Mouse (Mus musculus) megakaryocyte-erythroid progenitor cell, adult 5-6 weeks (primary cell): Measurements from ENCODE around the gene Shf. TPM values are rescaled to one million over a fixed set of nuclear protein-coding genes. Genes with fewer than 3 reads are reported as not detected.
A peak's percentile ranks its signal among the peaks of the same experiment; 100 is the strongest.

Experiments used
- ATAC-seq: replicated peaks from 2 replicates; pipeline ENCODE4 v1.8.0; 2016; ENCODE audit warnings: mild to moderate bottlenecking, inconsistent platforms; ENCODE audit not compliant: severe bottlenecking, poor library complexity, low FRiP score, low TSS enrichment
- total RNA-seq, 2 experiments: library from RNA; stranded (forward) in 1 of 2; stranded (reverse) in 1 of 2; fragments of 200-1000, 215-1000 nt in 1 of 2; fragments of >200 nt in 1 of 2; fragmentation: Nextera tagmentation in 1 of 2; gene quantifications; 2 replicates each; pipeline ENCODE4 v1.2.3; 2014 to 2017

Shf gene
- total RNA-seq, 2 experiments from 2014 or later = 8.7 to 13.8 TPM

DNA sequence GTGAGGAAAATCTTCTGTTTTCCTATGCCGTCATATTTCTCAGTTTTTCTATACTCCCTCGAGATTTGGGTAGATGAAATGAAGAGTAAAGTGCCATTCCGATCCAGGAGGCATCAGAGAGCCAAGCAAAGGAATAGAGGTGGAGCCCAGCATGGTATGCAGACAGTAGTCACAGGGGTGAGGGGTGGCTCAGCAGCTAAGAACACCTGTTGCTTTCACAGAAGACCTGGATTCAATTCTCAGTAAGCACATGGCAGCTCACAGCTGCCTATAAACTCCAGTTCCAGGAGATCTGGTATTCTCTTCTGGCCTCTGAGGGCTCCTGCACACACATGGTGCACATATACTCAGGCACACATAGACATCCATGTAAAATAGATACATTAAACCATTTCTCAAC, 3.1 kb upstream of the Shf start:
- ATAC-seq = no peak

DNA sequence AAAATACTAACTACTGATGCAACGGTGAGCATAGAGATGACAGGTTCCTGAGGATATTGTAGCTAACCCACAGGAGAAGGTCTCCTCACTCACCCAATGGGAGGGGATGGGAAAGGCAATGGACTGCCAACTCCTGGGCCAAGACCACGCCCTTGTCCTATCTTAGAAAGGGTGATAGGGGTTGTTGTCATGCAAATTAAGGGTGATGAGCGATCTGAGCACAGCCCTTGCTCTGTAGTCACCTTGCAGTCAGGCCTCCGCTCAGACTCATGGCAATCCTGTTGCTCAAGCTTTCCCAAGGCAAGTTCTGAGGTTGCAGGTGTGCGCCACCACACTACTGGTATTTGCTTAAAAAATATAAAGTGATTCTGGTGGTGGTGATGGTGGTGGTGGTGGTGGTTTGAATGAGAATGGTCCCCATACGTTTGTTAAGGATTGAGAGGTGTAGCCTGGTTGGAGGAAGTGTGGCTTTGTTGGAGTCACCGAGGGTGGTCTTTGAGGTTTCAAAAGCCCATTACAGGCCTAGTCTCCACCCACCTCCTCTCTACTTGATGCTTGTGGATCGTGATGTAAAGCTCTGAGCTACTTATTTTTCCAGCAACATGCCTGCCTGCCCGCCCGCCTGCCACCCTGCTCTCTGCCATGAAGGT, 1.3 kb upstream of the Shf start:
- no peak for ATAC-seq

DNA sequence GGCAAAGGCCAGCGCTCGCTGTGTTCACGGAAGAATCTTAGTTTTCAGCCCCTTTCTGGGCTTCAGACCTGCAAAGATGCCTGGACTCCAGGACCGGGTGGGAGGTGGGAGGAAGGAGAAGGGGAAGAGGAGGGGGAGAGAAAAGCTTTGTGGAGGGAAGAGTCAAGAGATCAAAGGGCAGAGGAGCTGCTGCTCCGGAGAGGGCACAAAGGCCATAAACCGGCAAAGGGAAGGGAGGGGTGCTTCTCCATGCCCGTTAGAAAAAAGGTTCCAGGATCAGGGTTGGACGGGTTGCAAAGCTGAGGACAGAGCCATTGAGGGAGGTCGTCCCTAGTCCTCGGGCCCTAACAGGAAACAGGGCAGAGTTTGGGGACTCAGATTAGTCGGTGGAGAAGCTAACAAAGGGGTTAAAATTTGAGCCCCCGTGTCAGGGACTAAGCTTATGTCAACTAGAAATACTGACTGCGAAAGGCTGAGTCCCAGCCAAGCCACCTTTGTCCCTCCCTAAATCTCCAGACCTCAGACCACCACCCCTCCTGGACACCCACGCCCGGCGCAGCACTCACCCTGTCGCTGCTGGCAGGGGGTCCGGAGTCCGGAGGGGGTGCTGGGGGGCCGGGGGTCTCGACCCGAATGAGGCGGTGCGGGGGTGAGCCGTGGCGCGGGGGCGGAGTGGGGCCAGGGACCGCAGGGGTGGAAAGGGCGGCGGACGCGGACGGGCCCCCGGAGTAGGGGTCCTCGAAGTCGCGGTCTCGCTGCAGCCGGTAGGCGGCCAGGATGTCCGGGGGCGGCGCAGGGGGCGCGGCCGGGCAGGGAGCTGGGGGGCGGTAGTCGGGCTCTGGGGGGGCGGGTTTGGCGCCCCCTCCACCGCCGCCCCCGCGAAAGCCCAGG, 636 bp downstream of the Shf start:
- no peak for ATAC-seq

DNA sequence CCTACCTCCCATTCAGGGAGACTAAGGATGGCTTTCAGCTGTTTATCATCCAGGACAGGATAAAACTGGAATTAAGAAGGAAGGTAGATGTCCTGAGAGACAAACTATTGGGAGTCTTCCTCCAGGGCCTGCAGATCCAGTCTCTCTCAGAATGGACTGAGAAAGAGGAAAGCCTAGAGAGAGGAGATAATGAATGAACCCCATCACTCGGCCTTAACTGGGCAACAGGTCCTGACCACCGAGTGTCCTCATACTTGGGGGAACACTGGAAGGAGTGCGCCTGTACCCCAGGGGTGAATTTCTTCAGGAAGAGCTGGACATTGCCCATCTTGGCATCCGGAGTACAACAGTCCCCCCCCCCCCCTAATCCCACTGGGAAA, 1.3 kb downstream of the Shf start:
- ATAC-seq = no peak

DNA sequence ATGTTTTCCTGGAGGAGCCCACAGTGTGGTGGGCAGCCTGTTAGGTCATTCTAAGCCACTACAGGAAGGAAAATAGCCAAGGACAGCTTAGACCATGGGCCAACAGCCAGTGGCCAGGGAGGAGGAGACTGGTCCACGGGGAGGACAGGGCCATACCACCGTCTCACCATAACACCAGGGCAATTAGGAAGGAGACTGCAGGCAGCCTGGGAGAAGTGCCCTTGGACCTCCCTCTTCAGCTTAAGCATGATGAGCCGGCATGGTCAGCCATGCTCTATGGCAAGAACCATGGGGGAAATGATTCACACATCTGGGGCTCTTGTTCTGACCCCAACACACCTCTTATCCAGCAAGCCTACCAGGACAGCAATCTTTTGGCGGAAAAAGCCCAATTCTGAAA, 1.8 kb downstream of the Shf start:
- ATAC-seq = no peak

DNA sequence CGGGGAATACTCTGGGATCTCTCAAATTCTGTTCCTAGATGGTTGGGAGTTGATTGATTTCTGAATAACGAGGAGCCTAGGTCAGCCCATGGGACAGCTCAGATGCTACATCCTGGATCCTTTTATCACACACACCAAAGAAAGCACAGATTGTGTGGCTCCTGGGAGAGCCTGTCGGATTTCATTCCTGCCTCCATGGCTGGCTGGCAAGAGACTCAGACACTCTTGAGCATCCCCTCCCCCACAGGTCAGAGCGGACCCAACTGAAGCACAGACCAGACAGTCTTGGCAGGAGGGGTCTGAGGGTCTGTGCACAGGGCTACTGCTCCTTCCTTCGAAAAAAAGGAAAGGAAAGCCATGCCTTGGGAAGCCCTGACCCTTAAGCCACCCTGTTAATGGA, 2.3 kb downstream of the Shf start:
- ATAC-seq = no peak

DNA sequence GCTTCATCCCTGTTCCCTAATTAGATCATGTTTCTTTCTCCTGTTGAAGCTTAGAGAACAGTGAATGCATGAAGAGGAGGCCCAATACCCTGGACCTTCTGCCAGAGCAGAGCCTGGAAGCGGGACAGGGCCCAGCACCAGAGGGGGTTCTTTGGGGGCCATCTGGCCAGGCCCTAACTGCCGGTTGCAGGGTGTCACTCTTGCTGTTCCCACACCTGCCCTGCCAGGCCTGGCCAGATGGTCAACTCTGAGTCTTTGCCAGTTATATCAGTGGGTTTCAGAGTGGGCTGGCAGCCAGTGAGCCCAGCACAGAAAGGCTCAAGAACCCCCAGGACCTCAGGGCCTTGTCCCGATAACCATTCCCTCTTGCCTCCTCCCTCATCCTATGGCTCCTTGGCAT, 2.9 kb downstream of the Shf start:
- ATAC-seq = no peak

DNA sequence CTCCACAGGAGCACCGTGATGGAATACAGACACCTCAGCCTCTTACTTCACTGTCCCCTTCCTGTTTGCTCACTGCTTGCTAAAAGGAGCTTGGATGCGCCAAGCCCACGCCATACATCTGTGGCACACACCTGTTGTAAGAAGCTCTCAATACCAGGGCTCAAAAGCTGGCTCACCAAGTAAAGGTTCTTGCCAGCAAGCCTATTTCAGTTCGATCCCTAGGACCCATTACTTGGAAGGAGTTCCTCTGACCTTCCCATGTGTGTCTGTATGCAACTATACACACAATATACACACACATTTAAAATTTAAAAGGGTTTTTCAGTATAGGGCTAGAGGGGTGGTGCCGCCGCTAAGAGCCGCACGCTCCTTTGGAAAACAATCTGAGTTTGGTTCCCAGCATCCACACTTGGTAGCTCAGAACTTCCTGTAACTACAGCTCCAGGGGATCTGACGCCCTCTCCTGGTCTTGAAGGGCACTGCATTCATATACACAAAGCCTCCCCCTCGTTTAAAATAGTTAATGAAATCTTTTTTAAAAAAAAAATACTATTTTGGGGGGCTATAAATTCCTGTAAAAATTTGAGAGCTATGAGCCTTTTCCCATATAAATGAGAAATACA, 3.6 kb downstream of the Shf start:
- no peak for ATAC-seq

DNA sequence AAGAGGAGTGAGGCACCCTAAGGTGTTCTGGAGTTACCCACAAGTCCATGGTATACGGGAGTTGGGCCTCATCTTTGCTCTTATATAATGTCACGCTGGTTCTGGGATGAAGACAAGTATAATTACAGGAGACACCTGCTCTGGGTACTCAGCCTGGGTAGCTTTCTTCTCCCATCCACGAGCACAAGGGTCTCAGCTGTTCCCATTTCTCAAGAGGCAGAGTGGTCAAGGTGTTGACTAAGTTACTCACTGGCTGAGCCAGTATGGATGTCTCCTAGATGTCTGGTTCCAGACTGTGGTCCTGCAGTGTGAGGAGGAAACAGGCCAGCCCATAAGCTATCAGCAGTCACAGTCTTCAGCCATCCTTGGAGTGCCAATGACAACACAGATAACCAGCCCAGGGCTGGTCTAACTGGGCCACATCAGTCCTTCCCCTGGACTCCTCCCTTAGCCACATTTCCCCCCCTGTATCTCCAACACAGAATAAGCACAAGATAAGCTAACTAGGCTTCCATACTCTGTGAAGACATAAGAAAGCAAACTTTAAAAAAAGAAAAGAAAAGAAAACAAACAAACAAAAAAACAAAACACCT, 4.5 kb downstream of the Shf start:
- peak; percentile 79 for ATAC-seq

DNA sequence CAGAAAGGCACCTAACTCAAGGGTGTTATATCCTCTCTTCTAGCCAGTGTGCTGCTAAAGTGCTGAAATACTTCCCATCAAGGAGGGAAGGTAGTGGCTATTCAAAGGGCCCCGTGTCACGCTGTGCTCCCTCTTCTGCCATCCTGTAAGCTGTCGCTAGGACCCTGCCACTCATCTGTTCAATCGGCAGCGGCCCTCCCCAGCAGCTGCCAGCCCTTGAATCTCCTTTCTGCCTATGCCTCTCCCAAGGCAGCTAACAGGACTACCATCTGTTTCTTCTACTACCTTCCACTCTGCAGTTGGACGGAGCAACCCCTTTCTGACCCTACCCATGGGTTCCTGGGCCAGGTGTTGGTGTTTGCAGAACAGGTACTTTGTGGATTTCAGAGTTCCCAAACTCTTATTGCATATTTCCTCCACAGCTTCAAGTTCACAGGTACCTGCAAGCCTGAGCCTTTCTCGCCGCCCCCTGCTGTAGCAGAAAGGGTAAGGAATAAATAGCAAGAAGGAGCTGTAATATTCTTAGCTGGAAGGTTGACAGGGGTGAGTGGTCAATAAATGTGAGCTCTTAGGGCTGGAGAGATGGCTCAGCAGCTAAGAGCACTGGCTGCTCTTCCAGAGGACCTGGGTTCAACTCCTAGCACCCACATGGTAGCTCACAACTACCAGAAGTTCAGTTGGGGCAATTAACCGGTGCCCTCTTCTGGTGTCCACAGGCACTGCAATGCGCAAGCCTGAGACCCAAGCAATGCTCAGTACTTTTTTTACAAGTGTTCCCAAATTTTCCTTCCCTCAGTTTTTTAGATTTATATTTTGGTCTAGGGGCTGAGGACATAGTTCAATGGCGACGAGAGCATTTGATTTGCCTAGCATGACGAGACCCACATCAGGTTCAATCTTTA, 6.1 kb downstream of the Shf start:
- ATAC-seq = no peak

DNA sequence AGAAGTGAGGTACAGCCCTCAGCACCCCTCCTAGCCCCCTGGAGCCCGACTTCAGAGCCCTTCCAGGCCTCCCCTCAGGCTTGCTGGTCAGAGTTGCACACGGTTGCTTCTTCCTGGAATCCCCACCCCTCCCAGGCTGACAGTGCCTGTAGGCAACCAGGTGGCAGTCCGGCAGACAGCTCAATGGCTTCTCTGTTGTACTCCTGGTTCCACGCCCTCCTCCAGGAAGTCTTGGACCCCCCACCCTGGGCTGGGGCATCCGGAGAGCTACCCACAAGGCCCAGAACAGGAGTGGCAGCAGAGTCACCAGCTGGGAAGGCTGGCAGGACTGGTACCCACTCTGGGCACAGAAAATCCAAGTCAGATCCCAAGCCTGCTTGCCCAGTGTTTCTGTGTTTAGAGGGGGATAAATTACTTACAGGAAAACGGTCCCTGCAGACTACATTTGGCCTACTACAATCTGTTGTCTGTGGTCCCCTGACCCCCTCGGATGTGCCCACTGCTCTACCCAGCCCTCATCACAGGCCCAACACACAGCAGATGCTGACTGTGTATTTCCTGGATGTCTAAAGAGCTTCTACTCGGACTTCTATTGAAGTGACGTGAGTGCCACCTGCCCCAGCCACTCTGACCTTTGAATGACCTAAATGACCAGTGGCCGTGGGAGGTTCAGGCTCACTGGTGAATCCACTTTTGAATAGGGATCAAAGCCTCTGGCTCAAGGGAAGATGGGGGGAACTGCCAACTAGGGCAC, 6.9 kb downstream of the Shf start:
- ATAC-seq = no peak

DNA sequence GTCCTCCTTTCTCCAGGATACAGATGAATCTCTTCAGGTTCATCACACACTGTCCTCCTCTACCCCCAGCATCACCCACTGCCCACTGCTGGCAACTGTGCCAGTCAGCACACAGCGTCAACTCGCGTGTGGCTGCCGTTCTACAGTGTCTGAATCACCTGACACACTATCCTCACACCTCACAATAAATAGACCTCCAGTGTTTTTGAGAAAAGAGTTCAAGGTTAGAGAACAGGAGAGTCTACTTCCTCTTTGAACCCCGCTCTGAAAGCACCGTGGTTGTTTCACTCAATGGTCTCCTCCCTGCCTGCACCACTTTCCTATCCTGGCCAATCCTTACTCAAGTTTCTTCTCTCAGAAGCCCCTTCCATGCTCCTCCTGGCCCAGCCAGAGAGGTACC, 7.8 kb downstream of the Shf start:
- no peak for ATAC-seq

DNA sequence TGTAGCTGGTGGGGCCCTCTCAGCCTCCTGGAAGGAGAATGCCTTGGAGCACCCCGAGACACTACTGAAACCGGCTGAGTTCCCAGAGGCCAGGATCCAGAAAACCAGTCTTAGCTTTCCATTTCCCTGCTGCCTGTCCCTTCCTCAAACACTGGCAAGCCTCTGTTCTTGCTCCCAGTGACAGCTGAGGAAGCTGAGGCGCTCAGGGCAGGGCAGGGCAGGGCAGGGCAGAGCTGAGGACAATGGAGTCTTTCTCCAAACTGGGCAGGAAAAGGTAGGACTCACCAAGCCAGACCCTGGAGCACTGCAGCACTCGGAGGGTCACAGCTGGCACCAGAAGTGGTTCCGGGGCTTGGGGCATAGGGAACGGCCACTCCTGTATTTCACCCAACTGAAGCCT, 8.7 kb downstream of the Shf start:
- ATAC-seq = no peak

DNA sequence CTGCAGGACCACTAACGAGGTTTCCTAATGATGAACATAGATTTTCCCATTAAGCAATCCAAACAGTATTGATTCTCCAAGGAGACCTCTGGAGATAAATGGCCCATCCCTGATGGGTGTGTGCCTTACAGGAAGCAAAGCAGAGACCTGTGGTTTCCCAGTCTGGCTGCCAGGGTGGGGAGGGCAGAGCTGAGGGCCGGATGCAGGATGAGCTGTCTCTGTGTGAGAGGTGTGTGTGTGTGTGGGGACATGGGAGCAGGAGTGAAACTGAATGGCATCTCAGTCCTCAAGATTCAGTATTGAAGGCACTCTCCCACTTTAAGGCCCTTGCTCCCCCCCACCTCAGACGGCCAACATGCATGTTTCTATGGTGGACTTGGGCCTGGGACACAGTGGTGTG, 12.8 kb downstream of the Shf start:
- ATAC-seq = no peak

DNA sequence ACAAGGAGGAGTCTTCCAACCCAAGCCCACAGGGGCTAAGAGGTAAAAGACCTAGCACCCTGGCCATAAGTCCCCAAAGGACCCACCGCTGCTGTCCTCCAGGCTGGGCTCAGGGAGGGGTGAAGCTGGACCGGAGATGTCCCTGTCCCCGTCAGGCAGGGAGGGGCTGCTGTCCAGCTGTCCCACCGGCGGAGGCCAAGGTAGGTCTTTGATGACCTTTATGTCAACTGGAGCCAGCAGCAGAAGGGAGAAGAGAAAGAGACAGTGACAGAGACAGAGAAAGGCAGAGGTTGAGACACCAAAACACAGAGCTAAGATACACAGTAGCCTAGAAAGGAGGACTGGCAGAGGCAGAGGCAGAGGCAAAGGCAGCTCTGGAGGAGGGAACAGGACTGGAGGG, 13.6 kb downstream of the Shf start:
- no peak for ATAC-seq

DNA sequence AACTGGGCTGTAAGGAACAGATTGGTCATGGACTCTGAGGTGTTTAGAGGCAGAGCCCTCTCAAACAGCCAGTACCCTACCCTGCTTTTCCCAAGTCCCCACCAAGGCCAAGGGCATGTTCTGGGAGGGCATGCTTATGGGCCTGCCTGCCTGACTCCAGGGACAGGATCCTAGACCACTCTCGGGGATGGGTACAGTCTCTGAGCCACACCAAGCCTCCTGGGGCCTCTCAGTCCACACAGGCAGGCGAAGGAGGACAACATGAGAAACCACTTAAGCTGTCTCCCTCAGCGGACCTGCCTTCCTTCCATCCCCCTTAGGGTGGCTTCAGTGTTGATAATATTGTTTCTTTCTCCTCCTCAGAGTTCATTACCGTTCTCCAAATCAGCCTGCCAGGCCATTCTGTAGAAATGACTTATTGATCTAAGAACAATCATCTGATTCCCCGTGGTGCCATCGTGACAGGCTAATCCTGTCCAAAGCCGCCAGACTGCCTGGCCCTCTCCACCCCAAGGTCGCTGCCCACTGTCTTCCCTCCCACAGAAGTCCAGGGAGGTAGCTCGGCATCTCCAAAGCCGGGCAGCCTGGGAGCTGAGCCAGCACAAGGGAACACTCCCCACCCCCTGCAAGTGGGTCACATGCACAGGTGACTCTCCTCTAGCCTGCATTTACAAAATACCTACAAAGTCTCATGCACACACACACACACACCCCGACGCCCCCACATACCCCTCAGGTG, 14.6 kb downstream of the Shf start:
- ATAC-seq = no peak

DNA sequence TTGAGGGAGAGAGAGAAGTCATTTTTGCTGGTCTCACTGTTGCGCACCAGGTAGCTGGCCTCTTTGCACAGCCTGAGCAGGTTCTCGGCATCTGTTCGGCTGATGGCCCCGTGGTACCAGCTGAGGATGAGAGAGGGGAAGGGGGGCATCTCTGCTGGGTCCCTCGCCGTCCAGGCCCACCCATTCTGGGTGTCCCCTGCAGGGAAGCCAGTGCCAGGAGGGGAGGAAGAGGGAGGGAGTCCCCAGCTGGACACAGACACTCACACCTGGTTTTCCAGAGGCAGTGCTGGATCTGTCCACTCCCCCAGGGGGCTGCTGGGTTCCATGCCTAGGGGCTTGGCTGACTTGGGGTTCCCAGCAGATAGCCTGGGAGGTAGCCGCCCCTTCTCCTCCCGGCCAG, 15.2 kb downstream of the Shf start:
- ATAC-seq = no peak

DNA sequence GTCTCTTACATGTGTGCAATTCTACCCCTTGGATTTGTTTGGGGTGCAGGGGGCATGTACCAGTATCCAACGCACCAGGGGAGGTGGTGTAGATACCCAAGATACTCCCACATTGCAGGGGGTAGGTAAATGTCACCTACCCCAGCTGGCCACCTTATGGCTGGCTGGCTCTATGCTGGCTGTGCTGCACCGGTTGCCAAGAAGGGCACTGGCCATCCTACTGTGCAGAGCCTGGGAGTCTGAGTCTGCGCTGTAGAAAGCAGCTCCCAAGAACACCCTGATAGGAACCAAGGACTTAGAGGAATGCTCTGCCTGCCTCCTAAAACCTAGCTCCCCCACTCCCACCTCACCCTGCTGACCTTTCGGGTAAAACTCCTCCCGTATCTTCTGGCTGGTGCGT, 16.0 kb downstream of the Shf start:
- ATAC-seq = no peak
